Mouse (Mus musculus): ENCODE results near the gene Usp25.

GRCm38 (mm10) chr16:77063916-77064315 lies 50.4 kb downstream of the Usp25 start:
- no peak for TF ChIP-seq CTCF (conservative IDR thresholded peaks at IDR 0.05; ENCODE audit: insufficient read depth, insufficient read length, low read depth, low read length)
- no peak for TF ChIP-seq POLR2A (IDR thresholded peaks at IDR 0.05; ENCODE audit: low read depth, low read length)
